Mouse (Mus musculus) hindbrain, embryonic 16.5 days (tissue): ENCODE data around the gene Gm3015. TPM values are rescaled to one million over a fixed set of nuclear protein-coding genes. Genes with fewer than 3 reads are reported as not detected.
"Not testable (repeated sequence)": the region's sequence is repeated elsewhere in the genome, so short reads cannot be mapped to it uniquely, and the experiment has no call there.

Source experiments
- ATAC-seq: fragments of 200-750 bp; cut with Nextera tagmentation; 2 replicates; pipeline ENCODE4 v1.8.0; 2017; ENCODE audit warnings: moderate TSS enrichment, moderate library complexity
- H3K27ac ChIP-seq: fragments of 300-500 bp; sonication (generic); 2 replicates; pipeline ENCODE4 v1.5.1; 2014; ENCODE audit warnings: low read depth, mild to moderate bottlenecking, control low read depth, low read length, moderate library complexity
- H3K27me3 ChIP-seq: fragments of 300-500 bp; sonication (generic); replicated peaks from 2 replicates; pipeline ENCODE4 v1.6.1; 2014; ENCODE audit warnings: low read length; ENCODE audit not compliant: control insufficient read depth, insufficient read depth
- H3K36me3 ChIP-seq: fragments of 300-500 bp; sonication (generic); 2 replicates; pipeline ENCODE4 v1.6.1; 2014; ENCODE audit warnings: mild to moderate bottlenecking, low read length, moderate library complexity, mixed read lengths; ENCODE audit not compliant: control insufficient read depth, insufficient read depth
- H3K4me1 ChIP-seq: fragments of 300-500 bp; sonication (generic); 2 replicates; pipeline ENCODE4 v1.6.1; 2014; ENCODE audit warnings: low read depth, low read length; ENCODE audit not compliant: control insufficient read depth, insufficient read depth
- H3K4me2 ChIP-seq: fragments of 300-500 bp; sonication (generic); 2 replicates; pipeline ENCODE4 v1.6.1; 2014; ENCODE audit warnings: mild to moderate bottlenecking, low read length, control low read depth, moderate library complexity
- H3K4me3 ChIP-seq: fragments of 300-500 bp; sonication (generic); 2 replicates; pipeline ENCODE4 v1.5.1; 2014; ENCODE audit warnings: mild to moderate bottlenecking, low read length, control low read depth, moderate library complexity
- H3K9ac ChIP-seq: fragments of 300-500 bp; sonication (generic); 2 replicates; pipeline ENCODE4 v1.6.1; 2014; ENCODE audit warnings: low read depth, mild to moderate bottlenecking, control low read depth, low read length, moderate library complexity
- H3K9me3 ChIP-seq: fragments of 300-500 bp; sonication (generic); 2 replicates; pipeline ENCODE4 v1.6.1; 2014; ENCODE audit warnings: mild to moderate bottlenecking, low read length, moderate library complexity; ENCODE audit not compliant: control insufficient read depth
- WGBS: fragments of 180-500 bp; shearing (Covaris S2); extraction: QIAGEN DNeasy Blood & Tissue Kit; methylation state at CpG from one replicate; pipeline ENCODE4 v1.1.7; 2014; 5-methylcytosine and 5-hydroxymethylcytosine counted together
- polyA plus RNA-seq: library from polyadenylated mRNA; unstranded; fragments of >200 nt; fragmentation: Nextera tagmentation; extraction: Ambion mirVana; gene quantifications from 2 replicates; pipeline ENCODE4 v1.2.1, GENCODE M21; 2015

Gm3015 gene
- polyA plus RNA-seq: not detected in 2 replicates

GRCm38 (mm10) chr14:42768721-42769120 is at the start of gene Gm3015:
Gene Gm3015, minus strand, starts transcription at chr14:42768821.
- not testable (repeated sequence) for H3K9me3 ChIP-seq, H3K4me1 ChIP-seq, H3K4me3 ChIP-seq, H3K27me3 ChIP-seq, H3K9ac ChIP-seq, H3K4me2 ChIP-seq, H3K27ac ChIP-seq, ATAC-seq, H3K36me3 ChIP-seq
- 67% methylated on average over 1 of the region's 1 CpGs for WGBS

GRCm38 (mm10) chr14:42797887-42798286 is 29.3 kb upstream of the Gm3015 start, which contains the start of gene Gm10377:
Gene Gm10377, minus strand, starts transcription at chr14:42797987.
- not testable (repeated sequence) for H3K4me1 ChIP-seq, ATAC-seq, H3K4me2 ChIP-seq, H3K9ac ChIP-seq, H3K36me3 ChIP-seq, H3K27me3 ChIP-seq, H3K27ac ChIP-seq, H3K4me3 ChIP-seq, H3K9me3 ChIP-seq

Other genes starting within 250 kb of the Gm3015 start
- not detected in 2 replicates for gene Gm8024, start 244.5 kb downstream of the Gm3015 start, polyA plus RNA-seq
- not detected in 2 replicates for gene Gm17124, start 168.9 kb downstream of the Gm3015 start, polyA plus RNA-seq
- gene Gm3633, start 126.9 kb downstream of the Gm3015 start, polyA plus RNA-seq: not detected in 2 replicates
- not detected in 2 replicates for gene Gm10378, start 112.9 kb downstream of the Gm3015 start, polyA plus RNA-seq
- not detected in 2 replicates for gene Gm10377, start 29.2 kb upstream of the Gm3015 start, polyA plus RNA-seq
- not detected in 2 replicates for gene Gm21977, start 84.7 kb upstream of the Gm3015 start, polyA plus RNA-seq
- gene Gm8082, start 224.8 kb upstream of the Gm3015 start, polyA plus RNA-seq: not detected in 2 replicates
- gene Gm10376, start 246.8 kb upstream of the Gm3015 start, polyA plus RNA-seq: not detected in 2 replicates